Mouse (Mus musculus) kidney, embryonic 16.5 days (tissue): ENCODE data around the gene Akp3. TPM values are rescaled to one million over a fixed set of nuclear protein-coding genes. Genes with fewer than 3 reads are reported as not detected.

Experiments
- ATAC-seq: fragments of 200-750 bp; cut with Nextera tagmentation; 2 replicates; pipeline ENCODE4 v1.8.0; 2017; ENCODE audit warnings: moderate TSS enrichment; ENCODE audit not compliant: low FRiP score, low TSS enrichment
- H3K27ac ChIP-seq: fragments of 300-500 bp; sonication (generic); 2 replicates; pipeline ENCODE4 v1.5.1; 2014; ENCODE audit warnings: low read length
- H3K27me3 ChIP-seq: fragments of 300-500 bp; sonication (generic); 2 replicates; pipeline ENCODE4 v1.6.1; 2014; ENCODE audit warnings: low read length, control low read depth, mixed read lengths; ENCODE audit not compliant: insufficient read depth
- H3K36me3 ChIP-seq: fragments of 300-500 bp; sonication (generic); 2 replicates; pipeline ENCODE4 v1.6.1; 2014; ENCODE audit warnings: low read length, control low read depth, mixed read lengths; ENCODE audit not compliant: insufficient read depth
- H3K4me1 ChIP-seq: fragments of 300-500 bp; sonication (generic); 2 replicates; pipeline ENCODE4 v1.6.1; 2014; ENCODE audit warnings: low read length, control low read depth, mixed read lengths; ENCODE audit not compliant: insufficient read depth
- H3K4me2 ChIP-seq: fragments of 300-500 bp; sonication (generic); replicated peaks from 2 replicates; pipeline ENCODE4 v1.6.1; 2014; ENCODE audit warnings: low read depth, low read length
- H3K4me3 ChIP-seq: fragments of 300-500 bp; sonication (generic); 2 replicates; pipeline ENCODE4 v1.5.1; 2014; ENCODE audit warnings: mild to moderate bottlenecking, low read length
- H3K9ac ChIP-seq: fragments of 300-500 bp; sonication (generic); replicated peaks from 2 replicates; pipeline ENCODE4 v1.6.1; 2014; ENCODE audit warnings: low read length
- H3K9me3 ChIP-seq: fragments of 300-500 bp; sonication (generic); 2 replicates; pipeline ENCODE4 v1.6.1; 2016; ENCODE audit warnings: low read length, control low read depth
- WGBS: fragments of 180-500 bp; shearing (Covaris S2); extraction: QIAGEN DNeasy Blood & Tissue Kit; methylation state at CpG from one replicate; pipeline ENCODE4 v1.1.7; 2014; 5-methylcytosine and 5-hydroxymethylcytosine counted together
- polyA plus RNA-seq: library from polyadenylated mRNA; unstranded; fragments of >200 nt; fragmentation: Nextera tagmentation; extraction: Ambion mirVana; gene quantifications from 2 replicates; pipeline ENCODE4 v1.2.1, GENCODE M21; 2015

Gene Akp3
- polyA plus RNA-seq, 1 experiment from 2014 or later, result not detected

- WGBS, result 88% methylated on average over 1 of the region's 1 CpGs
- Histone ChIP-seq H3K27me3 (peaks cover 62% of the 10 kb centered on the region), H3K4me3 (no peak overlapping the region), H3K9ac (no peak overlapping the region), H3K9me3 (no peaks in the 10 kb centered on the region), H3K27ac (no peak overlapping the region), H3K36me3 (no peaks in the 10 kb centered on the region), H3K4me2 (no peak overlapping the region), H3K4me1 (peaks cover 26% of the 10 kb centered on the region)
- ATAC-seq, result no peak
Observed at GRCm38 (mm10) chr1:87171312-87171711, 46.5 kb downstream of the Akp3 start.

- Histone ChIP-seq H3K9ac (no peak overlapping the region), H3K4me1 (peaks cover 27% of the 10 kb centered on the region), H3K27ac (no peak overlapping the region), H3K4me2 (no peak overlapping the region), H3K36me3 (no peaks in the 10 kb centered on the region), H3K27me3 (peaks cover 55% of the 10 kb centered on the region), H3K4me3 (no peak overlapping the region), H3K9me3 (no peaks in the 10 kb centered on the region)
- ATAC-seq, result no peak
- 36% methylated on average over 9 of the region's 9 CpGs for WGBS
Observed at GRCm38 (mm10) chr1:87172316-87172715, 47.5 kb downstream of the Akp3 start.

- ATAC-seq, result peak; percentile 37; the same call in 1 of the 2 replicates
- 23% methylated on average over 28 of the region's 28 CpGs for WGBS
- Histone ChIP-seq H3K4me2 (peak overlapping the region; percentile 28), H3K36me3 (no peaks in the 10 kb centered on the region), H3K9me3 (no peaks in the 10 kb centered on the region), H3K27ac (no peak overlapping the region), H3K4me1 (peaks cover 27% of the 10 kb centered on the region), H3K27me3 (peaks cover 46% of the 10 kb centered on the region), H3K4me3 (no peak overlapping the region), H3K9ac (no peak overlapping the region)
Observed at GRCm38 (mm10) chr1:87174006-87174955, 49.5 kb downstream of the Akp3 start.

GRCm38 (mm10) chr1:87175852-87176292 is 51.1 kb downstream of the Akp3 start:
- 2% methylated on average over 11 of the region's 11 CpGs for WGBS
- peak; percentile 88 for ATAC-seq
- Histone ChIP-seq H3K36me3 (no peaks in the 10 kb centered on the region), H3K4me3 (no peak overlapping the region), H3K9me3 (no peaks in the 10 kb centered on the region), H3K4me2 (peak overlapping the region; percentile 11), H3K27me3 (peaks cover 32% of the 10 kb centered on the region), H3K27ac (no peak overlapping the region), H3K9ac (no peak overlapping the region), H3K4me1 (peaks cover 24% of the 10 kb centered on the region)

Other genes starting within 250 kb of the Akp3 start
- gene Alppl2, start 35.0 kb upstream of the Akp3 start, polyA plus RNA-seq, result not detected in 2 replicates
- 0.06 TPM in 1 of 2 replicates, not detected in the other for gene Alpi, start 23.4 kb upstream of the Akp3 start, polyA plus RNA-seq
- 0.94 and 1.1 TPM in 2 replicates for gene Ecel1, start 31.5 kb downstream of the Akp3 start, polyA plus RNA-seq
- 0.08 TPM in 1 of 2 replicates, not detected in the other for gene Prss56, start 58.3 kb downstream of the Akp3 start, polyA plus RNA-seq
- gene Chrnd, start 65.6 kb downstream of the Akp3 start, polyA plus RNA-seq, result 0.81 and 1.1 TPM in 2 replicates
- 0.68 and 0.85 TPM in 2 replicates for gene Chrng, start 79.7 kb downstream of the Akp3 start, polyA plus RNA-seq
- gene Eif4e2, start 88.9 kb downstream of the Akp3 start, polyA plus RNA-seq, result 157 and 160 TPM in 2 replicates
- gene Efhd1, start 139.4 kb downstream of the Akp3 start, polyA plus RNA-seq, result 7.3 and 8.5 TPM in 2 replicates
- 59.2 and 68.3 TPM in 2 replicates for gene Gigyf2, start 202.0 kb downstream of the Akp3 start, polyA plus RNA-seq